Mouse (Mus musculus) layer of hippocampus, postnatal 25 days (tissue): ENCODE measurements at regions not wholly inside any gene's neighbourhood (a gene's known extent, or its start where the extent isn't known, plus 50 kb on each side); places are given as distances from the start of the nearest gene placed in this dataset.

Experiments
- DNase-seq, 2 experiments: peaks; one replicate each; pipeline ENCODE4 v3.0.0; 2022; ENCODE audit warnings: mixed read lengths in 2 of 2, low spot score in 1 of 2; ENCODE audit errors: extremely low spot score in 1 of 2

DNA sequence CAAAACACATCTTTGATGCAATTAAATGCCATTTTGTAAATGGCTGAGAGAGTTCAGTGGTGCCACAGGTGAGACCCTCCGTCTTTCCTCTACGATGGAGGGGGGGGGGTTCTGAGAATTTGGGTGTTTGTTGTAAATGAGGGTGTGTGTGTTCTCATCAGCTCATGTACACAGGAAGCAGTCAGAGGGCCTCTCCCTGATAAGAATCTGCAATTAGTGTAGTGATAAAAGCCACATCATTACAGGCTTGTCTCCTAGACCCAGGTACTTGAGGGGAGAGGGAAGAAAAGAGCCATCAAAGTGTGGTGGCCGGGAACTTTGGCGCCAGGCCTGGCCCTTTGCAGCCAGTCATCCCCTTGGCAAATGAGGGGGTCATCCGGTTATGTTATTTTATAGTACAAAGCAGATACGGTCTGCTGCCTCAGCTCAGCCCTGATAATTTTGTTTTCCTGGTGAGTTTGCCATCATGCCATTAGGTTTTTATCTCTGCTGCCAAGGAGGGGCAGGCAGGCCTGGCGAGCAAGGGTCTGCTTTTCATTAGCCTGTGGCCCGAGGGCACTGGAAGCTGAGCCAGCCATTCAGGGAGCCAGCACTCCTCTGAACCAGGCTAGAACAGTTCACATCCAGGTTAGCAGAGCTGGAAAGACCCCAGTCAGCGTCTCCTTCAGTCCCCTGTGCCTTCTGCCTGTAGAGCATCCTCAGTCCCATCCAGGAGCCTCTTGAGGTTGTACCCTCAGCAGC lies 59.7 kb downstream of the H2al1j start:
- DNase-seq, result no peak

DNA sequence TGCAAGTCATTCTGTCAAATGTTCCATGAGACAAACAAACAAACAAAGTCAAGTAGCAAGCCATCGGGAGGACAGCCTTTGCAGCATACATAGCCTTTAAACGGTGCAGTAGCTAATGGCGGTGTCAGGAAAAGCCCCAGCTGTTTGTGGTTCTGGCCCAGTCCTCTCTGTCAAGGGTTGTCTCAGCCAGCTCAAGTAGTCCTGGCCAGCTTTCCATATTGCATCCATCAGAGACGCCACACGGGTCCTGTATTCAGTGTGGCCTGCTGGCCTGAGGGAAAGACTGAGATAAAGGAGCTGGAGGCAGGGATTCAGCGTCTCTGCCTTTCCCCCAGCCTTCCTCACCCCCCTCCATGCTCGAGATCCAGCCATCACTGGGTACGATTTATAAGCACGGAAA lies 61.2 kb downstream of the H2al1j start:
- no peak for DNase-seq

DNA sequence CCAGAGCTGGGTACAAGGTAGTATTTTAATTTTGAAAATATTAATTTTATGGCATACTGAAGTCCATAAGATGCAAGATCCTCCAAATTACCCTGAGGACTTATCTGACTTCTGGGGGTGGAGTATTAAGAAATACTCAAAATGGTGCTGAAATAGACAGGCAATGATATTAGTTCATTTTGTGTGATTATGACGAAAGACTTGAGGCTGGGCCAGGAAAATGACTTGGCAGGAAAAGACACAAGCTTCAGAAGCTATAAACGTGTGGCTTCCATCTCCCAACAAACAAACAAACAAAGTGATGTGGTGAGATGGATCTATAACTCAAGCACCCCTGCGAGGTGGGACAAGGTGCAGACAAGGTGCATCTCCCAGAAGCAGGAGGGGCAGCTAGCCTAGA lies 72.8 kb downstream of the H2al1j start:
- DNase-seq, result no peak

DNA sequence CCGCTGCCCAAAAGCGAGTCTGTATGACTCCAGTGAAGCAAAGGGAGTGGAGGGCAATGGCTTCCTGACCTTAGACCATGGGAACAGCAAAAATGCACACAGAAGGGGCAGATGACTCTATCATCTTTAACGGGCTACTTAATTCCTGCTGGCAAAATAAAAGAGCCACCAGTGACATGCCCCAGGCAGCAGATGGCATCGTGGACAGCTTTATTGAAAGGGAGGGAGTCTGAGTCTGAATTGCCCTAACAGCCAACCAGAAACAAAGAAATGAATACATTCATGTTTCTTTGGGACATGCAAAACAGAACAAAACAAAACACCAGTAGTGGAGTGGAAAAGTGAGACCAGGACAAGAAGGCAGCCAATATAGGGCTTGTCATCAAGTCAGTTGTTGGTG lies 76.7 kb downstream of the H2al1j start:
- DNase-seq, result no peak

DNA sequence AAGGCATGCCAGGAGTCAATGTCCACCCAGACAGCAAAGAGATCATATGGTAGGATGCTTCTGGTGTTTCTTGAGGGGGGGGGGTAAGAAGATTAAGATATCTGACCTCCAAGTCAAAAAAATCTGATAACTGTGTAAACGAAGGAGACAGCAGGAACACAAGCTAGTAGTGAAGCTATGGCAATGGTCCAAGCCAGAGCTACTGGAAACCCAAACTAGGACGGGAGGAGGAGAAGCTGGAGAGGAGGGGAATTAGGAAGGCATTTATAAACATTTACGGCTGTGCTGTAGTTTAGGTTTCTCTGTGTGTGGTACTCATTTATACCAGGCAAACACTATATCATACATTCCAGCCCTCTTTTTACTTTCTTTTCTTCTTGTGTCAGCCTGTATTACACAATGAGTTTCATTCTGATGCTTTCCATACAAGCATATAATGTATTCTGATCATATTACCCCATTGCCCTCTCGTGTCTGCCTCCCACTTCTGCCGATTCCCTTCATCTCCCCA lies 84.7 kb downstream of the H2al1j start:
- no peak for DNase-seq

DNA sequence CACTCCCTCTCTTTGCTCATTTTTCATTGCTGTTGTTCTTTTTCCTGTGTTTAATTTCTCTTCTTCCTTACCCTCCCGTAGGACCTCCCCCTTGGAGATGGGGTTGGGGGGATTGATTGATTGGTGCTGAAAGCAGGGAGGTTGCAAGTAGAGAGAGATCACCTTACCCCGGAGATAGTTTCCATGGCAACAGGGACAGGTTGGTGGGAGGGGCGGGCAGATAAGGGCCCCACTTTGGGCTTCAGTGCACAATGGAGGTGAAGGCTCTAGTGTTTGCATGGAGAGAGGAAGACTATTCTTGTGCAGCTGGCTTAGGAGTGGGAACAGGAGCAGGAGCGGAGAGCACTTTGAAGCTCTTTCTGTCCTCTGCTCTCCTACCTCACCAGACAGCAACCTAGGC lies 88.0 kb downstream of the H2al1j start:
- DNase-seq, result no peak

DNA sequence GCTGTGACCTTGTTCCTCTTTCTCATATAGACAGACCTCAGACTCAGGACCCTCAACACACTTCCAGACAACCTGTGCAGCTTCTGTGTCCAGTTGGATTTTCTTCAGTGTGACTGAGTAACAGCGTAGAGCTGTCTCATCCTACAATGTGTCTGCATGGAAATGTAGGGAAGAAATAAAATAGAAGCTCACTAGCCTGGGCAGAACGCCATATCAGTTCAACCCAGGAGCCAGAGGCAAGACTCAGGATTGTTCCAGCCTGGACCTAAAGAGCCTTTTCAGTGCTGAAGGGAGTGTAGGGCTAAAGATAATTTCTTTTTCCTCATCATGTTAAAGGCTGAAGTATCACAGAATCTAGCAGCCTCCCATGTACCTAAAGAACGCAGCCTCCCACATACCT lies 88.9 kb downstream of the H2al1j start:
- no peak for DNase-seq

DNA sequence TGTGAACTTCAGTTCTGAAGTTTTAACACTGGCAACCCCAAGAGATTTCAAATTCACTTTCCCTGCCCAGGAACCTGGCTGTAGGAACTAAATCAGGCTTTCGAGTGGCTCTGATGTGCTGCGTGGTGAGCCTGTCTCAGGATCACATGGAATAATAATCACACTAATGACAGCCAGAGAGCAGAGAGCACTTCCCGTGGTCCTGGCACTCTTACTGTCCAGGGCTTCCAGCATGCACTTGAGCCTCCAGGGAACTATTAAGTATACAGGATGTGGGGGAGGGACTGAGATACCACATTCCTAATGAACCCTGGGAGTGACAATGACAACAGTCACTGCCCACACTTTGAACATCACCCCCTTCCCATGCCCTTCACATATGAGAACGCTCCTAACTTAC lies 90.2 kb downstream of the H2al1j start:
- DNase-seq, result no peak

DNA sequence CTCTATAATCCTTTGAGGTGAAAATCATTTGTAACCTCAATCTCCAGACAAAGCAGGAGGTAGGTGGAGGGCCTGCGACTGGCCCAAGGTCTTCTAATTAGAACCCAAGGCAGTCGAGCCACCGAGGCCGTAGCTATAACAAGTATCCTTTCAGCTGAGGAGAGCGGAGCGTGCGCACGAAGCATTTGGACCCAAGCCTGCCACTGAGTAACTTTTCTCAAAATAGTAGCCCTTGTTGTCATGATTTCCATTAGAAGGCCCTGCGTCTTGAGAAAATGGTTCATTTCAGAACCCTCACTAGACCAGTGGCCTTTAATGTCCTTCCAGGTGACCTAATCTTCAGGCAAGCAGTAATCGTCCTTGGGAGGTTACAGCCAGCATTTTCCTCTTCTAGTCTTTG lies 90.6 kb downstream of the H2al1j start:
- DNase-seq, result no peak

DNA sequence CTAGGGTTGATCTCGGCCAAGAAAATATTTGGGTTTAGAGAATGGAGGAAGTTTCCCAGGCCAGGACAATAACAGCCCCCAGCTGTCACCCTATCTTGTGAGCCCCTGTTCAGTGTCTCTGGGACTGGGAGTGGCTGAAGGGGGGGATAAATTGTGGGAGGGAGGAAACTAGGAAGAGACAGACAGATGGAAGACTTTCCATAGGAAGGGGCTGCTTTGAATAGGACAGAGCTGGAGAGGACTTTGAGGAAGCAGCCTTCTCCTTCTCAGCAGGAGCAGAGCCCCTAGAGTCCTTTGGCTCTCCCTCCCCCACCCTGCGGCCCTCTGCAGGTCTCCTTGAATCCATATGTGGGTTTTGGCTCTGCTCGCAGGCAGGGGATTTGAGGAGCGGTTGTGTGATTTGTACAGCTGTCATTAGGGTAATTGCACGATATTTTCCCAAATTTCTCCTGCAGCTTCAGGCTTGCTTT lies 91.6 kb downstream of the H2al1j start:
- DNase-seq, result no peak

DNA sequence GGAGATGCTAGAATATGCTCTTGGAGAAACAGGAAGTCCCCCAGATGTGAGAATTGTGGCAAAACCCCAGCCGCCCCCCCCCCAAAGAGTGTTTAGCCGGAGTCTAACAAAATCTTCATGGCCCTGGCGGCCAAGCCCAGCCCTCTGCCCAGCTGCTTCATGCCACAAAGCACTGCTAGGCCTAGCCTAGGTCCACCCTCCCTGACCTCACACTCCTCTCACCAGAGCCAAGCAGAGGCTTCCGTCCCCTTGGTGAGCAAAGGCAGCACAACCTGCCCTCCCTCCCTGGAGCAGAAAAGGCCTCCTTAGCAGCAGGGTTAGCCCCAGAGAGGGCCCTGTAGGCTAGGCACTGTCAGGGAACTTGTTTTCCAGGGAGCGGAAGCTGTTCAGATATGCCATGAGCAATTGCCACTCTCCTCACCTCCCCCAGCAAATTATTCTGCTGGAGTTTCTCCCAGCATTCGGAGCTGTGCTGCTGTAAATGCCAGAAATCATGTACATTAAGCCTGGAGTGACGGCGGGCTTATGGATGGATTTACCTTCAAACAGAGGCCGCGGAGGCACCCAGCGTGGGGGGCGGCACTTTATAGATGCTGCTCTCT lies 104.9 kb downstream of the H2al1j start:
- no peak for DNase-seq

DNA sequence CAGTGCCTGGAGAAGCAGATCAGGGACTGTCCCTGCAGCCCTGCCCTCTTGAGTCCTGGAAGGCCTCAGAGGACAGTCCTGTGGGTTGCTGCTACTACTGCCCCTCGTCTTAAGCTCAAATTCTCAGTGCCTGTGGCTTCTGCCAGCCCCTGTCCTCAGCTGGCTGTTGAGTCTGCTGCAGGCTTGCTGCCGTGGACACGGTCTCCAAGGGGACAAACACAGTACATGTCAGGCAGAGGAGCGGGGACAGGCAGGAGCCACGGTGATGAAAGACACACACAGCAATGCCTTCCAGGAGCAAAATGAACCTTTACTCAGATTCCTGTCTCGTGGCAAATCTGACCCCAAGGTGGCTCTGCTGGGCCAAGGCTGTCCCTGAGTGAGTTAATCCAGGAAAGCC lies 107.7 kb downstream of the H2al1j start:
- no peak for DNase-seq

DNA sequence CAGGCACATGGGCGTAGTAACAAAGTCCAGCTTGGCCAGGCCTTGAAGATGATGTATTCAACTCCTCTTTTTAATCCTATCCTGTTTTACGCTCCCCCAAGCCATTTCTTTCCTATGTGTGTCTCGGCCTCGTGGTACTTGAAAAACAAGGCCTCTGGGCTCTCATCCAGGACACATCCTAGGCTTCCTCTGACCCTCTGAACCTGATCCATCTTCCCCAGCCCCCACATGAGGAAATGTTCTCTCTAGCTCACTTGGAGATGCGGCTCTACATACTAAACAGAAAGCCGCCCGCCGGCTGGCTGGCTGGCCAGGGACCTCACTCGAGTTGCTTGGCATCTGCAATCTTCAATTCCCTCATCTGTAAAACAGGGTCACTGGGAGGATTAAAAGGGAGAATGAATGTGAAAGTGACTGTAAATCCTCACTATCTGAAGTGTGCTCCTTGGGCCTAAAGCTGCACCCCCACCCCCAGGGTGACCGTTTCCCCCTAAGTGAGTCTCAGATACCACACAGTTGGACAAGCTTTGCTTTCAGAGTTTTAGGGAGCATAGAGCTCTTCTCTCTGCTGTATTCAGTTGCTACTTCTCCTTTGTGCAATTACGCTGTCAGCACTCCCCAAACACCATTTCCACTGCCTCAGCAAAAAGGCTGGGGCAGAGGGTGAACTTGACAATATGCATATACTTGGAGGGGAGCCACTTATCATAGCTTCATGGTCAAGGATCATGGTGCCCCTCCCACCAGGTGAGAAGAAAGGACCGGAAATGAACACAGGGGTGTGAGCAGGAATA lies 109.7 kb downstream of the H2al1j start:
- no peak for DNase-seq

DNA sequence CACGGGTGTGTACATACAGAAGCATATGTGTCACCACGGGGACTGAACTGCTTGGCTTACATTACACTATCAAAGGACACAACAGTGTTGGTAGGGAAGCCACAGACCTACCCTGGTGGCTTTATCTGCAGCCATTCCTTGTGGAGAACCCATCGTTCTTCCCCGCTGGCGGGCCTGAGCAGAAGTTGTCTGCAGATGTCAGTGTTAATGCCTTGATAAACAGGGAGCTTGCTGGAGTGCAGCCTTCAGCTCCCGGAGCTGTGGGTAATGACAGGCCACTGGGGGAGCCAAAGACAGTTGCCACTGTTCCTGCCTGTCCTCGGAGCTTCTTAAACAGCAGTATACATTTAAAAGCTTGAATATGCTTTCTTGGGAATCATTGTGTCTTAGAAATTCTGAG lies 115.9 kb downstream of the H2al1j start:
- no peak for DNase-seq

DNA sequence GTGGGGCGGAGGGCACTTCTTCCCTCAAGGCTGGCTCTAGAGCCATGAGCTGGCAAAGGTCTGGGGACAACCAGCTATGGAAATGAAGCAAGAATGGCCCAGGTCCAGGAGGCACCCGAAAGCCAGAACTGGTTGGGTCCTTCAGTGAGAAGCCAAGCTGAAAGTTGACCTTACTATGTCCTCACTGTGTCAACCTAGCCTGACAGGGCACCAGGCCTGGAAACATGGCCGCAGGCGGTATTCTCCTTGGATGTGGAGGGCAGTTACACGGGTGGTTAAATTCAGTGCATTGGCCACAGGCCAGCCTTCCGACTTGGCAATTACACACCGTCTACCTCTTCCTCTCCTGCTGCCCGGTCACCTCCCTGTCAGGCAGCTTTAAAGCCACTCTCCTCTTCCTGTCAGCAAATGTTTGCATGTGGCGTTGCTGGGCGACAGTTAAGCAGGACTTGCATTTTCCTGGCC lies 116.7 kb downstream of the H2al1j start:
- no peak for DNase-seq

DNA sequence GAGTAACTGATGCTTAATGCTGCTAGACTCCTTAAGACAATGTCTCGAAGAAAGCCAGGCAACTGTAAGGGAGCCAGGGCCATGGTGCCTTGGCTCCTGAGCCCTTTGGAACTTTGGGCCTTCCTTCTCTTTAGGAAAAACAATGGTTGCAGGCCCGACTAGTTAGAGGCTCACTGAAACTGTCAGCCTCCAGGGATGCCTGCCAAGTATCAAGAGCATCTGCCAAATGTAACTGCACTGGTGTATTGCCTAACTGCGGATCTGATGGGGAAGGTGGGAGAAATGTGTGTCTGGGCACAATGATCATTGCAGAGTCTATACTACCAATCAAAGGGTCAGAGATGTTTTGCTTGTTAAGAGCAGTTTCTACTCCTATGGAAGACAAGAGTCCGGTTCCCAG lies 121.1 kb downstream of the H2al1j start:
- DNase-seq, result peak in 1 of 2 experiments; percentile 21

DNA sequence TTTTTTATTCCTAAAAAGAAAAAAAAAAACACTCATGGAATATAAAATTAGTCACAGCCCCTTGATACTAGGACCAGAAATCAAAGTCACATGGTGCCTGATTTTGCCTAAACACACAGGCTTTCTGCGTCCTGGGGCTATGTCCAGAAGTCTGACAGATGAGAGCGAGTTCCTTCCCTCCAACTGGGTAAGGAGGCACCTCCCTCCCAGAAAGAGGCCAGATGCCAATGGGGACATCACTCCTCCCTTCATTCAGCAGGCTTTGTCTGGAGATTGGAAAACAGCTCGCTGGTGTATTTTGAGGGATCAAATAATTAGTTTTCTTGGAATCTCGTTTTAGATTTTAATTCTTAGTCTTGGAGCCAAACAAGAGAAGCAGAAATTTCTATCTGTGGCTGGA lies 130.9 kb downstream of the H2al1j start:
- DNase-seq, result no peak

DNA sequence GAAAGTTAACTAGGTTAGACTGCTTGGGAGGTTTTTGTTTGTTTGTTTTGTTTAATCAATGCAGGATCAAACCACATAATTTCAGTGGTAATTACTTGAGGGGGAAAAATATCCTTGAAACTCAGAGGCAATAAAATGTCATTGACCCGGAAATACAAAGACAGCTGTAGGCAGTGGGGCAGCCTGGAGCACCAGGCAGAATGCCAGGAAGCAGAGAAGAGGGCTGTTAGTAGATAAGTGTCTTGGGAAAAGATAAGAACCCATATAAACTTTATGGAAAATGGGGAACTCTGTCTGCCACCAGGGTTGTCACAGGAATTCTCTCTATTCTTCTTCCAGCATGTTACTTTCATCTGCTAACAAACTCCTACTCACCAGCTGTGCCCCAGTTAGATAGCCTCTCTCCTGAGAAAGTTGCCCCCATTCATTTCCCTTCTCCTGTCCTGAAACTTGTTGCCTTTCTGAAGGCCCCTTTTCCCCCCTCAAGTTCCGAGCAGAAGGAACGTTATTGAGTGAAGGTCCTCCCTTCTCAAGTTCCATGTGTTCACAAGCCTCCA lies 136.4 kb downstream of the H2al1j start:
- no peak for DNase-seq

DNA sequence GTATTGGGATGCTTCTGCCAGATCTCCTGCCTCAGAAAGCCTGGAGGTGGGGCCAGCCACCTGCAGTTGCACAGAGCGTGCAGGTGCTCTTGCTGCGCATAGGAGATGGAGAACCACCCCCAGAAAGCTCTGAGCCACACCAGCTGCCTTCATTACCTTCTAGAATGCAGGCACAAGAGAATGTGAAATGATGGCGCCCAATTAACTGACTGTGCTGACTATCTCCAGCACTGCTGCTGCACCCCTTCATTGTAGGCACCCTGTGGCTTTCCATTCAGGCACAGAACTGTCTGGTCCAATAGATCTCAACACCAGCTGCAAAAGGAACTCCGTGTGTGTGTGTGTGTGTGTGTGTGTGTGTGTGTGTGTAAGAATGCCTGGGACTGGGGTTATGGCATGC lies 138.6 kb downstream of the H2al1j start:
- DNase-seq, result no peak

DNA sequence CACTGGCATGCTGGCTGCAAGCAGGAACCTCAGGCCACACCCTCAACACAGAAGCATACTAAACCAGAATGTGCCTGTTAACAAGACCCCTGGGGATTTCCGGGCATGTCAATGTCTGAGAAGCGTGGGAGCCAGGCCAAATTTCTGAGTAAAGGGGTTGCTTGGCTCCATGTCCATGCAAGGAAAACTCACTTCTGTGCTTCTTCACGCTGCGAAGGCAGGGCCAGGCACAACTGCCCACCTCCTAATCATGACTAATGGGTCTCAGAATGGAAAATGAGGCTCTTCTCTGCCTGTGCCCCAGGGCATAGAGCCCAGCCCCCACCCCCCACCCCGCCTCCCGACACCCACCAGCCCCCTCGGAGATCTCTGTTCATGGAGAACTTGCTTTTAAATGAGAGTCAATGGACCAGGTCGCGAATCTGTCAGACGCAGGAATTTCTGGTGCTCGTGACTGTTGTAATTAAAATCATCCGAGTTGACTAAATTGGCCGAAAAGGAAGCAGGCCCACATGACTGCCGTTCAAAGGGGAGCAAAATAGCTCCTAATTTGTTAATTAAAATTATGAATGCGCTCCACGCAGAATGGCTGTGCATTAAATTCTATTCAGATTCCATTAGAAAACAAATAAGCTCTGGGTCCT lies 152.2 kb downstream of the H2al1j start:
- no peak for DNase-seq

DNA sequence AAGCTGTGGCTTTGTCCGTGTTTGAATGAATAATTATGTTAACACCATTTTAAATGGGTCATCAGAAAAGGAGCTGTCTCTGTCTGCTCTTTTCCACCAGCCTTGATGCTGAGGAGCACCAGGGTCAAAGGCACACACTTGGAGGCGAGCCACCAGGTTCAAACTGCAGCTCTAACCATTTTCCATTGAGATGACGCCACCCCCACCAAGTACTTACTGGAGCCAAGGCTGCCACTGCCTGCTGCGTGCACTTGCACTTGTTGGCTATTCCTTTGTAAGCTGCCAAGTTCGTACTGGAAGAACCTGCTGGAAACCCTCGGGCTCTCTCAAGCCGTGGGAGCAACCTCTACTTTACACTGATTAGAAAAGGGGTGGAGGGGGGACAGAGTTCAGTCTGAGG lies 154.5 kb downstream of the H2al1j start:
- no peak for DNase-seq
